Mouse (Mus musculus): ENCODE data around the gene Ubr7. TPM values are rescaled to one million over a fixed set of nuclear protein-coding genes. Genes with fewer than 3 reads are reported as not detected.
A peak's percentile ranks its signal among the peaks of the same experiment; 100 is the strongest.

Ubr7 gene
- total and polyA plus RNA-seq, 2 experiments from 2014 or later, result 26.2 to 47.2 TPM

DNA sequence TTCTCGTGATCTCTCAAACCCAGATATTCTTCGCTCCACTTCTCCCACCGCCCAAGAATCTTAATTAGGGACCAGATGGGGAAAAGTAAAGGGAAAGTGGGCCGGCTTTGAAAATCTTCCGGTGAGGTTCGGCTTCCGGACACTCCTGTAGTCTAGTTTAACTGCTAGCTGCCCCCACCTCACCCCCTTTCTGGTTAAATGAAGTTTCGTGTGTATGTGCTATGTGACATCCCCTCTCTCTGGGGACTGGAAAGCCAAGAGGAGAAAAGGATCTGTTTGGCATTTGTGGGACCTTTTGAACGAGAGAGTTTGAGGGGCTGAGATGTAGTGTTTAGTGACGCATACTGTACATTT, 613 bp downstream of the Ubr7 start, which contains the start of gene Gm20604:
TSS of gene Gm20604 (minus strand) at position 270 of the 354 bp plus-strand sequence.
- no peak for DNase-seq (ENCODE audit: low spot score)
- Histone ChIP-seq H3K27ac (peak within 1 kb of the TSS; percentile 89), H3K4me2 (ENCODE audit: low read depth, low read length) (peak within 1 kb of the TSS; percentile 73), H3K27me3 (ENCODE audit: insufficient read depth, low read length) (no peaks in the 10 kb centered on the region), H3K9me3 (ENCODE audit: low read length) (no peaks in the 10 kb centered on the region), H3K36me3 (ENCODE audit: insufficient read depth, low read length) (peaks cover 4% of the 10 kb centered on the region; the same call in 1 of the 2 replicates), H3K4me3 (ENCODE audit: low read length) (peak within 1 kb of the TSS; percentile 79), H3K4me1 (ENCODE audit: insufficient read depth, low read length) (peaks cover 7% of the 10 kb centered on the region; the same call in 1 of the 2 replicates), H3K9ac (replicated peaks; ENCODE audit: low read length) (peak within 1 kb of the TSS; percentile 72)
- under 1% methylated on average over 10 of the region's 10 CpGs for WGBS
- ATAC-seq, result 0 out of 2 replicates have a peak, but pooled peaks have one; percentile 0
- TF ChIP-seq CTCF (IDR thresholded peaks at IDR 0.05; ENCODE audit: low read depth), result no peak

DNA sequence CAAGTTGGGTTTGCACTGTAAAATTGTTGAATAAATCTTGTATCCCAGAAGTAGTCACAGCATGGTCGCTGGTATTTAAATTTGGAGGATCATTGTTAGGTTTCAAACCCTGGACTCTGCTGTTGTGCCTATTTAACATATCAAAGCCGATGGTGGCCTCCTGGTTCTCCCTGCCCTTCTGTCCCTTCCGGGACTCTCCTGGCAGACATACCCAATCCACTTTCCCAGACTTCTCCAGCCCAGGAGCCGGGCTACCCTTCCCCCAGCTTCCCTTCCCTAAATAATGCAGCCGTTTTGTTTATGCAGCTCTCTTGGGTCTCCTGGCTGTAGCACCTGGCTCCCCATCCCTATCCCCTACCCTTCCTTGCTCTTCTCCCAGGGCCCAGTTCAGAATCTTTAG, 1.2 kb downstream of the Ubr7 start:
- no peak for TF ChIP-seq CTCF (IDR thresholded peaks at IDR 0.05; ENCODE audit: low read depth)
- DNase-seq (ENCODE audit: low spot score) (no peak), ATAC-seq (no peak)
- no peaks in the 10 kb centered on the region for H3K9me3 ChIP-seq (ENCODE audit: low read length)
- peak overlapping the region; percentile 72 for H3K9ac ChIP-seq (replicated peaks; ENCODE audit: low read length)
- H3K27me3 ChIP-seq (ENCODE audit: insufficient read depth, low read length), result no peaks in the 10 kb centered on the region
- 0% methylated on average over 5 of the region's 5 CpGs for WGBS
- H3K4me3 ChIP-seq (ENCODE audit: low read length), result peak overlapping the region; percentile 79
- H3K27ac ChIP-seq, result peak overlapping the region; percentile 87
- peaks cover 7% of the 10 kb centered on the region; the same call in 1 of the 2 replicates for H3K4me1 ChIP-seq (ENCODE audit: insufficient read depth, low read length)
- peak overlapping the region; percentile 72 for H3K4me2 ChIP-seq (ENCODE audit: low read depth, low read length)
- H3K36me3 ChIP-seq (ENCODE audit: insufficient read depth, low read length), result peaks cover 4% of the 10 kb centered on the region; the same call in 1 of the 2 replicates

DNA sequence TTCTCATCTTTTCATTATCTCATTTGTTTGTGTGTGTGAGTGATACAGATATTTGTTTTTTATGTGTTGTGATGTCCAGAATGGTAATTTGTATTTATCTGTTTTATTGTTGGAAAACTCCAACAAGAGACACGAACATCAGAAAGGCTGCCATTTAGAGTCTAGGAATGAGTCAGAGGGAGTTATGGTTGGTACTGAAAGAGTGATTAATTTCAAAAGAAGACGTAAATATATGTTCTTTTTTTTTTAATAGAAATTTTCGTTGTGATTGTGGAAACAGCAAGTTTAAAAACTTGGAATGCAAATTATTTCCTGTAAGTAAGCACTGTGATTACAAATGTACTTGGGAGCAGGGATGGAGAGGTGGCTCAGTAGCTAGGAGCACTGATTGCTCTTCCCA, 3.9 kb downstream of the Ubr7 start:
- H3K27ac ChIP-seq, result no peak overlapping the region
- no peak for TF ChIP-seq CTCF (IDR thresholded peaks at IDR 0.05; ENCODE audit: low read depth)
- no peaks in the 10 kb centered on the region for H3K9me3 ChIP-seq (ENCODE audit: low read length)
- H3K4me1 ChIP-seq (ENCODE audit: insufficient read depth, low read length), result peaks cover 7% of the 10 kb centered on the region; the same call in 1 of the 2 replicates
- H3K9ac ChIP-seq (replicated peaks; ENCODE audit: low read length), result no peak overlapping the region
- WGBS, result 93% methylated on average over 3 of the region's 3 CpGs
- no peak overlapping the region for H3K4me2 ChIP-seq (ENCODE audit: low read depth, low read length)
- ATAC-seq (no peak), DNase-seq (ENCODE audit: low spot score) (no peak)
- peaks cover 16% of the 10 kb centered on the region for H3K36me3 ChIP-seq (ENCODE audit: insufficient read depth, low read length)
- no peak overlapping the region for H3K4me3 ChIP-seq (ENCODE audit: low read length)
- H3K27me3 ChIP-seq (ENCODE audit: insufficient read depth, low read length), result no peaks in the 10 kb centered on the region

DNA sequence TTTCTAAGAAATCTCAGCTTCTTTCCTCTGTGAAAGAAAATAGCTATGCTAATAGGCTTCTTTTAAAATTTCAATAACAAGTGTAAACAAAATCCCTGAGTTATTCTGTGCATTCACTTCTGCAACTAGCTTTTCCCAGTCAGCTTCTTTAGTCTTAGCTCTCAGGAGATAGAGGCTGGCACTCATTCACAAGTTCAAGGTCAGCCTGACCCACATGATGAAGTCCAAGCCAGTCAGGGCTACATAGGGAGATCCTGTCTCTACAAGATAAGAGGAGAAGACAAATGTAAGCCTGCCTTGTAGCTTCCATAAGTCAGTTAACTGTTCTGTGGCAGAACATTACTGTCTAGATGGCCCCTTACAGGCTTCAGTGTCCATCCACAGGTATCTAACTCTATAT, 5.9 kb downstream of the Ubr7 start:
- TF ChIP-seq CTCF (IDR thresholded peaks at IDR 0.05; ENCODE audit: low read depth), result no peak

DNA sequence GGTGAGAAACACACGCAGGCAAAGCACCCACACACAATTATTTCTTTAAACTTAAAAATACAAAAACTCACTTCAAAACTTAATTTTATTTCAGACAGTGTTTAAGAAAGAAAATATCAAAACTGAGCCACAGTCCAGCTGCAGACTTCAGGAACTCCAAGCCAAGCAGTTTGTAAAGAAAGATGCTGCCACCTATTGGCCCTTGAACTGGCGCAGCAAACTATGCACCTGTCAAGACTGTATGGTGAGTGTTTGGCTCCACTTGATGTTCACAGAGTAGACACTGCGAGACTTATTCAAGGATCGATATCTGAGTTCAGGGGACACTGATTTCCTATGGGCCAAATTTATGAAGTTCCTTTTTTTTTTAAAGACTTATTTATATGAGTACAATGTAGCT, 11.2 kb downstream of the Ubr7 start:
- Histone ChIP-seq H3K9me3 (ENCODE audit: low read length) (no peaks in the 10 kb centered on the region), H3K36me3 (ENCODE audit: insufficient read depth, low read length) (peaks cover 74% of the 10 kb centered on the region), H3K9ac (replicated peaks; ENCODE audit: low read length) (no peak overlapping the region), H3K4me1 (ENCODE audit: insufficient read depth, low read length) (no peaks in the 10 kb centered on the region), H3K27ac (no peak overlapping the region), H3K4me2 (ENCODE audit: low read depth, low read length) (no peak overlapping the region), H3K27me3 (ENCODE audit: insufficient read depth, low read length) (no peaks in the 10 kb centered on the region), H3K4me3 (ENCODE audit: low read length) (no peak overlapping the region)
- WGBS, result 96% methylated on average over 4 of the region's 4 CpGs
- no peak for ATAC-seq
- DNase-seq (ENCODE audit: low spot score), result peak; percentile 19
- peak; percentile 33 for TF ChIP-seq CTCF (IDR thresholded peaks at IDR 0.05; ENCODE audit: low read depth)

More for the DNA sequence above, 5.9 kb downstream of the Ubr7 start:
- Histone ChIP-seq H3K9ac (replicated peaks; ENCODE audit: low read length) (no peak overlapping the region), H3K9me3 (ENCODE audit: low read length) (no peaks in the 10 kb centered on the region), H3K4me1 (ENCODE audit: insufficient read depth, low read length) (peaks cover 6% of the 10 kb centered on the region; the same call in 1 of the 2 replicates), H3K36me3 (ENCODE audit: insufficient read depth, low read length) (peaks cover 31% of the 10 kb centered on the region), H3K27me3 (ENCODE audit: insufficient read depth, low read length) (no peaks in the 10 kb centered on the region), H3K4me2 (ENCODE audit: low read depth, low read length) (no peak overlapping the region), H3K4me3 (ENCODE audit: low read length) (no peak overlapping the region), H3K27ac (no peak overlapping the region)
- no peak for DNase-seq (ENCODE audit: low spot score)
- no peak for ATAC-seq

DNA sequence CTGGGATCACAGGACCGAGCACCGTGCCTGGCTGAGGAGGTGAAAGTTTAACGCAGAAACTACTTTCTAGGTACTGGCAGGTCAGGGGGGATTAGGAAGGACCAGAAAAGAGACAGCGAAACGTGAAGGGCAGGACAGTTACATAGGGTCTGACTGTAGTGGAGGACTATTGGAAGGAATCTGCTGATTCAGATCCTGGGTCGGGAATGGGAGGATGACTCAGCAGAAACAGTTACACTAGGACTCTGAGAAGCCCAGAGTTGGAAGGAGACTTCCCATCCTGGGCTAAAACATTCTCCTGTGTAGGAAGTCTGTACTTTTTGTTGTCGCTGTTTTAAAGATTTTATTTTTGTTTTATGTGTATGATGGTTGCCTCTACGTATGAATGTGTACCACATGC, 13.8 kb downstream of the Ubr7 start:
- H3K9ac ChIP-seq (replicated peaks; ENCODE audit: low read length), result no peak overlapping the region
- H3K4me3 ChIP-seq (ENCODE audit: low read length), result no peak overlapping the region
- no peaks in the 10 kb centered on the region for H3K4me1 ChIP-seq (ENCODE audit: insufficient read depth, low read length)
- WGBS, result 95% methylated on average over 8 of the region's 8 CpGs
- H3K4me2 ChIP-seq (ENCODE audit: low read depth, low read length), result no peak overlapping the region
- H3K27me3 ChIP-seq (ENCODE audit: insufficient read depth, low read length), result no peaks in the 10 kb centered on the region
- H3K36me3 ChIP-seq (ENCODE audit: insufficient read depth, low read length), result peaks cover 79% of the 10 kb centered on the region
- no peak for TF ChIP-seq CTCF (IDR thresholded peaks at IDR 0.05; ENCODE audit: low read depth)
- no peak overlapping the region for H3K27ac ChIP-seq
- ATAC-seq (no peak), DNase-seq (ENCODE audit: low spot score) (no peak)
- H3K9me3 ChIP-seq (ENCODE audit: low read length), result no peaks in the 10 kb centered on the region

DNA sequence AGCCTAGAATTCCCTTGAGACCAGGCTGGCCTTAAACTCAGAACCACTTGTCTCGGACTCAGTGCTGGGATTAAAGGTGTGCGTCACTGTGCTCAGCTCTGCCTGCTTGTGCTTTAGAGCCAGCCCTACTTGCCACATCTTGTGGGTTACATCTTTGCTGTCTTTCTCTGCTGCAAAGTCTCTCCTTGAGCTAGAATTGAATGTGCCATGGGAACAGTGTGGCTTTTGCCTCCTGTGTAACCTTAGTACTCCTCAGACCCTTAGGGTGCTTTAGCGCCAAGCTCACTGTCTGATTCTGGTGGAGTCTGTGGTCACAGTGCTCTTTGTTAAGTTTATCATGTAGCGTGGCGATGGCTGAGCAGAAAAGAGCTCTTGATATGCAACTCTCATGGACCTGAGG, 14.9 kb downstream of the Ubr7 start:
- peaks cover 72% of the 10 kb centered on the region for H3K36me3 ChIP-seq (ENCODE audit: insufficient read depth, low read length)
- H3K4me1 ChIP-seq (ENCODE audit: insufficient read depth, low read length), result no peaks in the 10 kb centered on the region
- H3K9ac ChIP-seq (replicated peaks; ENCODE audit: low read length), result no peak overlapping the region
- H3K9me3 ChIP-seq (ENCODE audit: low read length), result no peaks in the 10 kb centered on the region
- DNase-seq (ENCODE audit: low spot score) (no peak), ATAC-seq (no peak)
- H3K4me3 ChIP-seq (ENCODE audit: low read length), result no peak overlapping the region
- WGBS, result 94% methylated on average over 5 of the region's 5 CpGs
- H3K27ac ChIP-seq, result no peak overlapping the region
- H3K4me2 ChIP-seq (ENCODE audit: low read depth, low read length), result no peak overlapping the region
- no peak for TF ChIP-seq CTCF (IDR thresholded peaks at IDR 0.05; ENCODE audit: low read depth)
- H3K27me3 ChIP-seq (ENCODE audit: insufficient read depth, low read length), result no peaks in the 10 kb centered on the region
